ENCODE assay signal across 13 mouse cellular contexts in the genomic region with DNA sequence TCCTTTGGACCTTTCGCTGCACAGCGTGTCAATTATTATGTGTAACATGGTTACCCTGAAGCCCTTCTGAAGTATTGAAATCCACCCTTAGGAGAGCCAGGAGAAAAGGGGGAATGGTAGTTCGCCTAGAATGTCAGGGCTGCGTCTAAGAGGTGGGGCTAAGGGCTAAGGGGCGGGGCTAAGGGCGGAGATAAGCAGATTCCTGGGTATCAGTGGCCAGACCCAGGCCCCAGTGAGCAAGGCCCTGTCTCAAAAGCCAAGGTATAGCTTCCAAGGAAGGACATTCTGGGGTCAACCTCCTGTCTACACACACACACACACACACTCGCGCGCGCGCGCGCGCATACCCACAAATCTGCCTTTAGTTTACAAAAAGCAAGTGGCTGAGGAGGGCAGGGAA. TPM values are rescaled to one million over a fixed set of nuclear protein-coding genes. Genes with fewer than 3 reads are reported as not detected.
DNase-seq lines count a peak whose midpoint lies in the region; ATAC-seq and TF ChIP-seq lines count a peak whose summit lies in the region.
"Had no signal": no experiment of that assay in that cellular context is flagged by ENCODE, and none has a peak within 500 bp of the region (broad histone marks: within the 10 kb centered on the region; RNA-seq: fewer than 3 reads in every experiment).

No protein-coding gene starts in this region.

- DNase-seq in forebrain, embryonic 10.5 days (ENCODE audit: extremely low spot score, low spot score): no peak
- no peak for DNase-seq in lung, embryonic 14.5 days
- DNase-seq in lung, postnatal 25 days (ENCODE audit: low spot score): no peak
- DNase-seq in embryo, embryonic 11 days: peak; percentile 30
- DNase-seq in right cerebral cortex, postnatal 36 days (ENCODE audit: low spot score in 2 of 2): no peak
- DNase-seq in cerebellum, adult 9-11 months: no peak
- DNase-seq: adrenal gland, adult 8-10 months; heart, adult 11 months; retina, postnatal 1 day had no signal

- WGBS in forebrain, embryonic 13.5 days: 26% methylated on average over 14 of the region's 14 CpGs
- 30% methylated on average over 14 of the region's 14 CpGs for WGBS in forebrain, embryonic 10.5 days
- WGBS in lung, embryonic 14.5 days: 26% methylated on average over 14 of the region's 14 CpGs
- 37% methylated on average over 14 of the region's 14 CpGs for WGBS in liver, embryonic 15.5 days (ENCODE audit: insufficient replicate concordance)

- TF ChIP-seq CTCF in lung, embryonic 14.5 days (IDR thresholded peaks at IDR 0.05; ENCODE audit: low read depth): no peak

- no peak overlapping the region for H3K27ac ChIP-seq in forebrain, embryonic 13.5 days
- H3K27ac ChIP-seq in forebrain, embryonic 10.5 days: no peak overlapping the region
- H3K27ac ChIP-seq in lung, embryonic 14.5 days (ENCODE audit: low read depth): no peak overlapping the region
- no peak overlapping the region for H3K27ac ChIP-seq in liver, embryonic 15.5 days (replicated peaks)
- H3K27ac ChIP-seq: layer of hippocampus, adult 2 months had no signal

- ATAC-seq in forebrain, embryonic 13.5 days: no peak
- peak; percentile 49 for ATAC-seq in lung, embryonic 14.5 days (ENCODE audit: insufficient read depth)
- no peak for ATAC-seq in liver, embryonic 15.5 days (ENCODE audit: insufficient read depth)

- H3K9me3 ChIP-seq in forebrain, embryonic 13.5 days (replicated peaks): no peaks in the 10 kb centered on the region
- H3K9me3 ChIP-seq in forebrain, embryonic 10.5 days: no peaks in the 10 kb centered on the region
- no peaks in the 10 kb centered on the region for H3K9me3 ChIP-seq in lung, embryonic 14.5 days (ENCODE audit: low read depth, low read length)
- no peaks in the 10 kb centered on the region for H3K9me3 ChIP-seq in liver, embryonic 15.5 days (replicated peaks)

- 0 out of 2 replicates have a peak overlapping the region, but pooled peaks have one; percentile 10 for H3K4me2 ChIP-seq in forebrain, embryonic 13.5 days
- H3K4me2 ChIP-seq in lung, embryonic 14.5 days: peak overlapping the region; percentile 23; the same call in 1 of the 2 replicates
- H3K4me2 ChIP-seq in liver, embryonic 15.5 days: peak overlapping the region; percentile 10; the same call in 1 of the 2 replicates

- no peak overlapping the region for H3K9ac ChIP-seq in forebrain, embryonic 13.5 days
- H3K9ac ChIP-seq in lung, embryonic 14.5 days: no peak overlapping the region
- H3K9ac ChIP-seq in liver, embryonic 15.5 days: no peak overlapping the region

- H3K36me3 ChIP-seq in forebrain, embryonic 13.5 days (ENCODE audit: poor library complexity, severe bottlenecking): no peaks in the 10 kb centered on the region
- H3K36me3 ChIP-seq in forebrain, embryonic 10.5 days (replicated peaks): no peaks in the 10 kb centered on the region
- H3K36me3 ChIP-seq in lung, embryonic 14.5 days (ENCODE audit: insufficient read depth): no peaks in the 10 kb centered on the region
- H3K36me3 ChIP-seq in liver, embryonic 15.5 days (replicated peaks): no peaks in the 10 kb centered on the region

- H3K27me3 ChIP-seq in forebrain, embryonic 13.5 days: no peaks in the 10 kb centered on the region
- no peaks in the 10 kb centered on the region for H3K27me3 ChIP-seq in forebrain, embryonic 10.5 days (ENCODE audit: poor library complexity, severe bottlenecking)
- H3K27me3 ChIP-seq in lung, embryonic 14.5 days (ENCODE audit: insufficient read depth, low read length): no peaks in the 10 kb centered on the region
- peaks cover 8% of the 10 kb centered on the region; the same call in 1 of the 2 replicates for H3K27me3 ChIP-seq in liver, embryonic 15.5 days

- no peak overlapping the region for H3K4me3 ChIP-seq in forebrain, embryonic 13.5 days
- no peak overlapping the region for H3K4me3 ChIP-seq in forebrain, embryonic 10.5 days
- no peak overlapping the region for H3K4me3 ChIP-seq in lung, embryonic 14.5 days (ENCODE audit: low read depth, low read length)
- no peak overlapping the region for H3K4me3 ChIP-seq in liver, embryonic 15.5 days (replicated peaks)
- H3K4me3 ChIP-seq: layer of hippocampus, adult 2 months had no signal

- no peaks in the 10 kb centered on the region for H3K4me1 ChIP-seq in forebrain, embryonic 13.5 days
- H3K4me1 ChIP-seq in forebrain, embryonic 10.5 days: peaks cover 7% of the 10 kb centered on the region
- no peaks in the 10 kb centered on the region for H3K4me1 ChIP-seq in lung, embryonic 14.5 days (ENCODE audit: insufficient read depth)
- H3K4me1 ChIP-seq in liver, embryonic 15.5 days (replicated peaks): peaks cover 8% of the 10 kb centered on the region

RNA-seq across cellular contexts. Expression of a gene that starts 39.0 kb away (rescaled TPM):
- 0.22 TPM in 1 of 2 replicates, not detected in the other for polyA plus RNA-seq in forebrain, embryonic 13.5 days (2015; fragmentation: Nextera tagmentation; extraction: Ambion mirVana)
- polyA plus RNA-seq in forebrain, embryonic 10.5 days (2016; fragmentation: Nextera tagmentation; extraction: Ambion mirVana): 0.21 TPM in 1 of 2 replicates, not detected in the other
- polyA plus RNA-seq in lung, embryonic 14.5 days (2014; fragmentation: Nextera tagmentation; extraction: Ambion mirVana): 0.18 TPM in 1 of 2 replicates, not detected in the other
- not detected in 2 replicates for polyA plus RNA-seq in liver, embryonic 15.5 days (2015; fragmentation: Nextera tagmentation; extraction: Ambion mirVana)
- polyA plus RNA-seq: embryonic facial prominence, embryonic 11.5 days had no signal
